Mouse (Mus musculus) kidney, postnatal 0 days (tissue): ENCODE data around the gene Calcoco1. TPM values are rescaled to one million over a fixed set of nuclear protein-coding genes. Genes with fewer than 3 reads are reported as not detected.

Experiments used
- ATAC-seq: fragments of 200-750 bp; cut with Nextera tagmentation; replicated peaks from 2 replicates; pipeline ENCODE4 v1.8.0; 2017; ENCODE audit warnings: low read depth, moderate number of reproducible peaks, moderate TSS enrichment, moderate library complexity; ENCODE audit not compliant: low FRiP score
- DNase-seq: peaks from one replicate; pipeline ENCODE4 v3.0.0-alpha.2; 2016; ENCODE audit warnings: low spot score
- H3K27ac ChIP-seq: fragments of 300-500 bp; sonication (generic); 2 replicates; pipeline ENCODE4 v1.5.1; 2014; ENCODE audit warnings: mild to moderate bottlenecking
- H3K27me3 ChIP-seq: fragments of 300-500 bp; sonication (generic); 2 replicates; pipeline ENCODE4 v1.6.1; 2014; ENCODE audit warnings: low read length, mixed read lengths; ENCODE audit not compliant: insufficient read depth
- H3K36me3 ChIP-seq: fragments of 300-500 bp; sonication (generic); 2 replicates; pipeline ENCODE4 v1.6.1; 2014; ENCODE audit warnings: low read length, mixed read lengths; ENCODE audit not compliant: insufficient read depth
- H3K4me1 ChIP-seq: fragments of 300-500 bp; sonication (generic); replicated peaks from 2 replicates; pipeline ENCODE4 v1.6.1; 2014; ENCODE audit warnings: antibody characterized with exemption, low read length, mixed read lengths; ENCODE audit not compliant: insufficient read depth
- H3K4me2 ChIP-seq: fragments of 300-500 bp; sonication (generic); 2 replicates; pipeline ENCODE4 v1.6.1; 2014; ENCODE audit warnings: mild to moderate bottlenecking, low read length, moderate library complexity, mixed read lengths
- H3K4me3 ChIP-seq: fragments of 300-500 bp; sonication (generic); replicated peaks from 2 replicates; pipeline ENCODE4 v1.5.1; 2014; ENCODE audit warnings: low read depth, low read length
- H3K9ac ChIP-seq: fragments of 300-500 bp; sonication (generic); 2 replicates; pipeline ENCODE4 v1.6.1; 2014; ENCODE audit warnings: low read depth, low read length
- H3K9me3 ChIP-seq: fragments of 300-500 bp; sonication (generic); replicated peaks from 2 replicates; pipeline ENCODE4 v1.6.1; 2016; ENCODE audit warnings: low read length, inconsistent platforms, mixed read lengths
- CTCF ChIP-seq: IDR thresholded peaks from 2 replicates; pipeline ENCODE4 v1.5.1; 2016; ENCODE audit warnings: antibody characterized with exemption, low read depth, mild to moderate bottlenecking, moderate library complexity
- WGBS: fragments of 180-500 bp; shearing (Covaris S2); extraction: QIAGEN DNeasy Blood & Tissue Kit; methylation state at CpG from one replicate; pipeline ENCODE4 v1.1.7; 2014; 5-methylcytosine and 5-hydroxymethylcytosine counted together
- microRNA counts: library from miRNA; unstranded; fragments of <30 nt; microRNA quantifications from one replicate; lab custom pipeline; 2015
- microRNA-seq: library from miRNA; unstranded; fragments of <30 nt; microRNA quantifications from one replicate; pipeline ENCODE4, GENCODE M21; 2016
- polyA plus RNA-seq: library from polyadenylated mRNA; unstranded; fragments of >200 nt; fragmentation: Nextera tagmentation; extraction: Ambion mirVana; gene quantifications from 2 replicates; pipeline ENCODE4 v1.2.1, GENCODE M21; 2015

Gene Calcoco1
- polyA plus RNA-seq, 1 experiment from 2014 or later: 57.5 TPM

GRCm38 (mm10) chr15:102657926-102658381 is 64.0 kb downstream of the Calcoco1 start:
- H3K4me2 ChIP-seq: no peak overlapping the region
- DNase-seq (no peak), ATAC-seq (no peak)
- no peak for TF ChIP-seq CTCF
- H3K4me1 ChIP-seq: no peaks in the 10 kb centered on the region; the same call in 1 of the 2 replicates
- H3K9me3 ChIP-seq: no peaks in the 10 kb centered on the region
- H3K4me3 ChIP-seq: no peak overlapping the region
- H3K9ac ChIP-seq: no peak overlapping the region
- H3K36me3 ChIP-seq: peaks cover 13% of the 10 kb centered on the region
- no peaks in the 10 kb centered on the region for H3K27me3 ChIP-seq
- peak overlapping the region; percentile 77; the same call in 1 of the 2 replicates for H3K27ac ChIP-seq
- WGBS: 62% methylated on average over 3 of the region's 3 CpGs

MicroRNA genes within 50 kb of the gene (microRNA counts, 519-probe panel; counts per million panel counts)
- 330 counts per million, percentile 68 among the panel's probes with 10 or more counts for microRNA mmu-miR-688 (lab: Ali Mortazavi, UCI)

Small RNA genes lying within 50 kb of the gene (microRNA-seq; reads per million reads assigned to microRNA genes)
- gene Mir688: not detected

Other genes starting within 250 kb of the Calcoco1 start
- 1.8 TPM in 1 of 2 replicates, not detected in the other for gene Gm10337, start 218.5 kb downstream of the Calcoco1 start, polyA plus RNA-seq
- gene Map3k12, start 205.1 kb downstream of the Calcoco1 start, polyA plus RNA-seq: 7.8 and 8.1 TPM in 2 replicates
- 57.2 and 59.2 TPM in 2 replicates for gene Tarbp2, start 204.0 kb downstream of the Calcoco1 start, polyA plus RNA-seq
- 1.6 TPM in 2 replicates for gene Npff, start 197.2 kb downstream of the Calcoco1 start, polyA plus RNA-seq
- 0.37 and 0.46 TPM in 2 replicates for gene Gm28047, start 97.1 kb downstream of the Calcoco1 start, polyA plus RNA-seq
- gene Atf7, start 96.7 kb downstream of the Calcoco1 start, polyA plus RNA-seq: 23.2 and 24.9 TPM in 2 replicates
- 102 and 110 TPM in 2 replicates for gene Atp5g2, start 49.8 kb downstream of the Calcoco1 start, polyA plus RNA-seq
- gene Hoxc13, start 198.9 kb upstream of the Calcoco1 start, polyA plus RNA-seq: 0.05 TPM in 1 of 2 replicates, not detected in the other
- gene Hoxc12, start 214.6 kb upstream of the Calcoco1 start, polyA plus RNA-seq: not detected in 2 replicates
- 1.5 and 1.8 TPM in 2 replicates for gene Hoxc11, start 232.2 kb upstream of the Calcoco1 start, polyA plus RNA-seq
- gene Hoxc10, start 244.6 kb upstream of the Calcoco1 start, polyA plus RNA-seq: 30.6 and 34.1 TPM in 2 replicates
- gene Hoxc5, start 245.3 kb upstream of the Calcoco1 start, polyA plus RNA-seq: 2.7 and 3.9 TPM in 2 replicates